Mouse (Mus musculus): ENCODE measurements around the gene Abcg1. TPM values are rescaled to one million over a fixed set of nuclear protein-coding genes. Genes with fewer than 3 reads are reported as not detected.

Abcg1 gene
- total and polyA plus RNA-seq, 3 experiments = 2.2 to 4.6 (median 2.2) TPM

GRCm38 (mm10) chr17:31060588-31061345 lies 3.3 kb downstream of the Abcg1 start:
- dilution Hi-C loops (cut with MboI; ENCODE audit: extremely low pct_ligation_motif_present, extremely low pct_unique_long_range_greater_than_20kb, low sequenced_read_pairs) = no loop called here
- Histone ChIP-seq H3K4me2 (ENCODE audit: insufficient read depth, low read depth, poor library complexity, severe bottlenecking) (no peak overlapping the region), H3K27me3 (replicated peaks) (peaks cover 54% of the 10 kb centered on the region), H3K27ac (ENCODE audit: insufficient read depth, low read depth) (no peak overlapping the region), H3K4me3 (replicated peaks in 1 of 3; ENCODE audit: low read depth in 2 of 3, low read length in 2 of 3, poor library complexity in 1 of 3) (no peak overlapping the region), H3K9ac (ENCODE audit: insufficient read depth, low read depth) (no peak overlapping the region), H3K9me3 (replicated peaks; ENCODE audit: low read length) (no peaks in the 10 kb centered on the region), H3K36me3 (replicated peaks in 1 of 2; ENCODE audit: control insufficient read depth in 1 of 2, insufficient read depth in 1 of 2, low read length in 1 of 2) (no peaks in the 10 kb centered on the region), H3K4me1 (ENCODE audit: control insufficient read depth in 1 of 2, insufficient read depth in 2 of 2) (peaks cover 11 to 37% of the 10 kb centered on the region in 2 experiments), H3K79me2 (replicated peaks; ENCODE audit: control insufficient read depth, extremely low read depth, insufficient read depth, poor library complexity, severe bottlenecking) (no peaks in the 10 kb centered on the region)
- no peak for DNase-seq (ENCODE audit: extremely low read depth)
- in situ Hi-C loops (cut with MboI; ENCODE audit: low pct_ligation_motif_present, low pct_unique_long_range_greater_than_20kb, low sequenced_read_pairs) = no loop called here
- TF ChIP-seq HCFC1 (IDR thresholded peaks at IDR 0.05; ENCODE audit: low read depth, low read length) = no peak
- TF ChIP-seq SIN3A (IDR thresholded peaks at IDR 0.05; ENCODE audit: low read length) = no peak
- TF ChIP-seq MEF2A (IDR thresholded peaks at IDR 0.05; ENCODE audit: borderline replicate concordance, low read depth, low read length) = no peak
- no peak for TF ChIP-seq TBP (conservative IDR thresholded peaks at IDR 0.05; ENCODE audit: low read depth, low read length)
- no peak for TF ChIP-seq ZMIZ1 (IDR thresholded peaks at IDR 0.05; ENCODE audit: low read depth, low read length)
- TF ChIP-seq ETS1 (conservative IDR thresholded peaks at IDR 0.05; ENCODE audit: low read depth, low read length) = no peak
- TF ChIP-seq POLR2AphosphoS2 (IDR thresholded peaks at IDR 0.05; ENCODE audit: low read depth, low read length) = no peak
- TF ChIP-seq MAZ (IDR thresholded peaks at IDR 0.05; ENCODE audit: low read depth, low read length) = no peak
- TF ChIP-seq PAX5 (IDR thresholded peaks at IDR 0.05; ENCODE audit: low read length) = no peak
- TF ChIP-seq UBTF (IDR thresholded peaks at IDR 0.05; ENCODE audit: low read depth, low read length) = no peak
- TF ChIP-seq ZC3H11A (IDR thresholded peaks at IDR 0.05; ENCODE audit: low read depth, low read length) = no peak
- no peak for TF ChIP-seq MXI1 (IDR thresholded peaks at IDR 0.05; ENCODE audit: low read depth, low read length)
- no peak for TF ChIP-seq RAD21 (IDR thresholded peaks at IDR 0.05; ENCODE audit: low read depth, low read length)
- no peak for TF ChIP-seq MAFK (IDR thresholded peaks at IDR 0.05; ENCODE audit: insufficient replicate concordance, low read length)
- no peak for TF ChIP-seq ELF1 (IDR thresholded peaks at IDR 0.05; ENCODE audit: low read depth, low read length)
- TF ChIP-seq MYC (IDR thresholded peaks at IDR 0.05; ENCODE audit: low read depth, low read length) = no peak
- TF ChIP-seq CHD2 (IDR thresholded peaks at IDR 0.05; ENCODE audit: low read length) = no peak
- TF ChIP-seq IRF4 (IDR thresholded peaks at IDR 0.05; ENCODE audit: low read depth, low read length) = no peak

DNA sequence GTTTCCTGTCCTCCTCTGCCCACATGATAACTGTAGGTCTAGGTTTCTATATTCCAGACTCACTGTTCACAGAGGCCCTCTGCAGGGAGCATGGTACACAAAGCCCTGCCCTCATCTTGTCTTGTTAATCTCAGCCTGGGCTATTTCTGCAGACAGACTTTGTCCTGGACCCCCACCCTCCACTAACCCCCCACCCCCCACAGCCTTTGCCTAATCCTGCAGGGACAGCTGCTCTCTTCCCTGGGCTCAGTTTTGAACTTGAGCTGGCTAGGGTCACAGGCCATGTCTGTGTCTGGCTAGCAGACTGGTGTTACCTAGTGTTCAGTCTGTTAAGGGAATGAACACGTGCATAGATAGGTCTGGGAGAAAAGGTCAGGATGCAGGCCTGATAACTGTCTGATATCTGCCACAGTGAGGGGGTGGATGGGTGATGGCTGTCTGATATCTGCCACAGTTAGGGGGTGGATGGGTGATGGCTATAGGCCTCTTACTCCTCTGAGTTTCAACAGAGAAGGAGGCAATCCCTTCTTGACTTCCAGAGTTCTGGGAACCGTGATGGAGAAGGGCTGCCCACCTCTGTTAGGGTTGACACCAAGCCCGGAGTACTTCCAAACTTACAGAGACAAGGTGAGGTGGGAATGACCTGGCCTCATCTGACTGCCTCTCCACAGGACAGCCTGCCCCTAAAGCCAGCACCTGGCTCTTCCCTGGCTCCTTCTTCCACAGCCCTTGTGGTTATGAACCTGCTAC lies 4.0 kb downstream of the Abcg1 start:
- no peak overlapping the region for H3K9ac ChIP-seq (ENCODE audit: insufficient read depth, low read depth)
- H3K27ac ChIP-seq (ENCODE audit: insufficient read depth, low read depth) = no peak overlapping the region
- H3K79me2 ChIP-seq (replicated peaks; ENCODE audit: control insufficient read depth, extremely low read depth, insufficient read depth, poor library complexity, severe bottlenecking) = no peaks in the 10 kb centered on the region
- peaks cover 11 to 42% of the 10 kb centered on the region in 2 experiments for H3K4me1 ChIP-seq (ENCODE audit: control insufficient read depth in 1 of 2, insufficient read depth in 2 of 2)
- no peak for DNase-seq (ENCODE audit: extremely low read depth)
- no peak overlapping the region for H3K4me2 ChIP-seq (ENCODE audit: insufficient read depth, low read depth, poor library complexity, severe bottlenecking)
- no peaks in the 10 kb centered on the region for H3K9me3 ChIP-seq (replicated peaks; ENCODE audit: low read length)
- dilution Hi-C loops (cut with MboI; ENCODE audit: extremely low pct_ligation_motif_present, extremely low pct_unique_long_range_greater_than_20kb, low sequenced_read_pairs) (no loop called here), in situ Hi-C loops (cut with MboI; ENCODE audit: low pct_ligation_motif_present, low pct_unique_long_range_greater_than_20kb, low sequenced_read_pairs) (no loop called here)
- TF ChIP-seq ZNF384 (IDR thresholded peaks at IDR 0.05; ENCODE audit: low read depth, low read length) (no peak), POLR2AphosphoS2 (IDR thresholded peaks at IDR 0.05; ENCODE audit: low read depth, low read length) (no peak), CHD1 (IDR thresholded peaks at IDR 0.05; ENCODE audit: low read depth, low read length) (no peak)
- no peak overlapping the region for H3K4me3 ChIP-seq (replicated peaks in 1 of 3; ENCODE audit: low read depth in 2 of 3, low read length in 2 of 3, poor library complexity in 1 of 3)
- peaks cover 54% of the 10 kb centered on the region for H3K27me3 ChIP-seq (replicated peaks)
- no peaks in the 10 kb centered on the region for H3K36me3 ChIP-seq (replicated peaks in 1 of 2; ENCODE audit: control insufficient read depth in 1 of 2, insufficient read depth in 1 of 2, low read length in 1 of 2)

All from CH12.LX (cell line).